Mouse (Mus musculus) testis, postnatal 10 days (tissue): ENCODE measurements around the gene Foxo1.
A peak's percentile ranks its signal among the peaks of the same experiment; 100 is the strongest.

Experiments
- DNase-seq: peaks from one replicate; pipeline ENCODE4 v3.0.0; 2021; ENCODE audit warnings: low spot score

Foxo1 gene

GRCm38 (mm10) chr3:52267652-52268486 is at the start of gene Foxo1:
Gene Foxo1 (plus strand): TSS chr3:52268336.
- peak; percentile 95 for DNase-seq

GRCm38 (mm10) chr3:52218864-52219263 is 49.3 kb upstream of the Foxo1 start:
- no peak for DNase-seq

GRCm38 (mm10) chr3:52221082-52221481 is 47.1 kb upstream of the Foxo1 start:
- no peak for DNase-seq

GRCm38 (mm10) chr3:52221931-52222330 is 46.2 kb upstream of the Foxo1 start:
- no peak for DNase-seq

GRCm38 (mm10) chr3:52236488-52236887 is 31.6 kb upstream of the Foxo1 start:
- DNase-seq, result no peak

GRCm38 (mm10) chr3:52237136-52237535 is 31.0 kb upstream of the Foxo1 start:
- DNase-seq, result no peak

GRCm38 (mm10) chr3:52241062-52241461 is 27.1 kb upstream of the Foxo1 start:
- DNase-seq, result no peak

GRCm38 (mm10) chr3:52242457-52243105 is 25.6 kb upstream of the Foxo1 start:
- peak; percentile 78 for DNase-seq

GRCm38 (mm10) chr3:52243271-52244021 is 24.7 kb upstream of the Foxo1 start:
- peak; percentile 62 for DNase-seq

- no peak for DNase-seq
Measured at GRCm38 (mm10) chr3:52245996-52246830, 21.9 kb upstream of the Foxo1 start.

- DNase-seq, result no peak
Measured at GRCm38 (mm10) chr3:52251184-52251583, 17.0 kb upstream of the Foxo1 start.

- DNase-seq, result peak; percentile 55
Measured at GRCm38 (mm10) chr3:52253656-52254461, 14.3 kb upstream of the Foxo1 start.

- no peak for DNase-seq
Measured at GRCm38 (mm10) chr3:52254496-52254895, 13.6 kb upstream of the Foxo1 start.

GRCm38 (mm10) chr3:52257782-52258441 is 10.2 kb upstream of the Foxo1 start:
- peak; percentile 69 for DNase-seq

- peak; percentile 50 for DNase-seq
Measured at GRCm38 (mm10) chr3:52258532-52258931, 9.6 kb upstream of the Foxo1 start.

- DNase-seq, result peak; percentile 91
Measured at GRCm38 (mm10) chr3:52262431-52263161, 5.5 kb upstream of the Foxo1 start.

- no peak for DNase-seq
Measured at GRCm38 (mm10) chr3:52264354-52264753, 3.8 kb upstream of the Foxo1 start.

GRCm38 (mm10) chr3:52266606-52267160 is 1.5 kb upstream of the Foxo1 start:
- peak; percentile 47 for DNase-seq

- DNase-seq, result peak; percentile 46
Measured at GRCm38 (mm10) chr3:52267293-52267651, 864 bp upstream of the Foxo1 start.

- DNase-seq, result no peak
Measured at GRCm38 (mm10) chr3:52268487-52268736, 276 bp downstream of the Foxo1 start.
